Mouse (Mus musculus): Measurements from ENCODE around the gene Pptc7. TPM values are rescaled to one million over a fixed set of nuclear protein-coding genes. Genes with fewer than 3 reads are reported as not detected.
"Not testable (repeated sequence)": the region's sequence is repeated elsewhere in the genome, so short reads cannot be mapped to it uniquely, and the experiment has no call there.

Gene Pptc7
- polyA plus RNA-seq, 1 experiment, result 21.8 TPM

DNA sequence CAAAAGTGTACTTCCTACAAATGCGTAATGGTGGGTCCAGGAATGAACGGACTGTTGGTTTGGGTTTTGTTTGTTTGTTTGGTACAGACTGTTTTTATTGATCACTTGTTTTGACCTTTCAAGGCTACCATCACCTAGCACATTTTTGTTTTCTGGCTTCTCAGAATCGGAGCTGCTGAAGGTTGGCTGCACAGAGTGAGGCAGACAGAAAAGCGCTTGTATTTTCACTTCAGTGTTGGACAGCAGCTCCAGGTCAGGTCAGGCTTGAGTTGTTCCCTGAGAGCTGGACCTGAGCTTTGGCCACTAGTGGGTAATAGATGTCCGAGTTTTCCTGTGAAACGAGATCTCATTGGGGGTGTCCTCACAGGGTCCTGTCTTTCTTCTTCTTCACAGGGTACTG, 9.0 kb downstream of the Pptc7 start:
- WGBS, result 84% methylated on average over 6 of the region's 6 CpGs
- no peak for DNase-seq (ENCODE audit: low read depth, low spot score)

GRCm38 (mm10) chr5:122294219-122294735, 10.1 kb downstream of the Pptc7 start:
- DNase-seq (ENCODE audit: low read depth, low spot score), result no peak
- 85% methylated on average over 3 of the region's 3 CpGs for WGBS

GRCm38 (mm10) chr5:122295113-122295935, 11.2 kb downstream of the Pptc7 start:
- no peak for DNase-seq (ENCODE audit: low read depth, low spot score)
- WGBS, result 52% methylated on average over 14 of the region's 14 CpGs

DNA sequence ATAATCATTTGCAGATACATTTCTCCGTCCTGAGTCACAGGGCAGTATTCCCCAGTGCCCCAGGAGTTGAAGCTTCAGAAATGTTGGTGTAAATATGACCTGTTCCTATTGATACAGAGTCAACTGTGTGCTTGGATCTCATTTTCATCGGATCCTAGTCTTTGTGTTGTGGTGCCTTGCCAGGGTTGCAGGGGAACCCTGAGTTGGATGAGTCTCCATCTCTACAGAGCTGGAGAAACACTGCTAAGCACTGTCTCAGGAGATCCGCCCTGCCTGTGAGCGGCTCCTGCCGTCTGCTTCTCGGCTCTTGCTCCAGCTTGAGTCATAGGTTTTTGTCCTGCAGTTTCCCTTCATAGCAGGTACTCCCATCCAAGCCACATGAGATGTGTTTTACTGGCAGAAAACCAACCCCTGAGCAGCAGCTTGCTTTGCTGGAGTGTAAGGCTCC, 15.9 kb downstream of the Pptc7 start:
- DNase-seq (ENCODE audit: low read depth, low spot score), result no peak
- WGBS, result 75% methylated on average over 6 of the region's 6 CpGs

- DNase-seq (ENCODE audit: low read depth, low spot score), result no peak
- 43% methylated on average over 17 of the region's 17 CpGs for WGBS
Measured at GRCm38 (mm10) chr5:122302810-122303745, 18.9 kb downstream of the Pptc7 start.

GRCm38 (mm10) chr5:122303937-122304336, 19.8 kb downstream of the Pptc7 start:
- DNase-seq (ENCODE audit: low read depth, low spot score), result no peak
- WGBS, result 72% methylated on average over 7 of the region's 7 CpGs

GRCm38 (mm10) chr5:122304541-122304940, 20.4 kb downstream of the Pptc7 start:
- 72% methylated on average over 6 of the region's 6 CpGs for WGBS
- DNase-seq (ENCODE audit: low read depth, low spot score), result no peak

- DNase-seq (ENCODE audit: low read depth, low spot score), result no peak
- WGBS, result 81% methylated on average over 7 of the region's 7 CpGs
Measured at GRCm38 (mm10) chr5:122305472-122305871, 21.3 kb downstream of the Pptc7 start.

DNA sequence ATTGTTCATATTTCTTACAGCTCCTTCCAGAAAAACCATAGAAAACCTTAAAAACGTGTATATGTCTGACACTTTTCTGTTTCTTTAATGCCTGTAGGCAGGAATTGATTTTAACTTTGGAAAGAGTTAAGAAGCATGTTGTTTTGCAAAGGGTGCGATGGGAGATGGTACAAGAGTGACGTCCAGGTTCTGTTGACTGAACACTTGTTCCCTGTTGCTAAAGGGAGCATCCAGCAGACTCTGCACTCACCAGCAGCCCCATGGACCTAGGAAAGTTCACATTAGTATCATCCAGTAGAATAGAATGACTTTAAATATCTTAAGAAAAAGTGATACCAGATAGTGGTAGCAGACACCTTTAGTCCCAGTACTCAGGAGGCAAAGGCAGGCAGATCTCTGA, 22.4 kb downstream of the Pptc7 start:
- 89% methylated on average over 3 of the region's 3 CpGs for WGBS
- no peak for DNase-seq (ENCODE audit: low read depth, low spot score)

- WGBS, result 72% methylated on average over 8 of the region's 8 CpGs
- no peak for DNase-seq (ENCODE audit: low read depth, low spot score)
Measured at GRCm38 (mm10) chr5:122310699-122311098, 26.5 kb downstream of the Pptc7 start.

DNA sequence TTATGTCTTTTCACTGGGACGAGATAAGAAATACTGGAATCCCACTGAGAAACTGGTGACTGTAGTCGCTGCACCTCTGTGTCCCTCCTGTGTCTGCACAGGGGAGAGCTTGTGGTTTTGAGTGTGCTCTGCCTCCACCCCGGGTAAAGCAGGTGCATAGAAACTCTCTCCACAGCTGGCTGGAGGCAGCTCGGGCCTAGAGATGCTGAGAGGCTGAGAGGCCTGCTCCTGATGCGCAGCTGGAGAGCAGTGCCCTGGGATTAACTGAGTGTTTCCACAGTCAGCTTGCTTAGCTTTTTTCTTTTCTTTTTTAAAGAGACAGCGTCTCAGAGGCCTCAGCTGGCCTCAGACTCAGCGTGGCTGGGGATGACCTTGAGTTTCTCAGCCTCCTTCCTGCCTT, 27.5 kb downstream of the Pptc7 start:
- 64% methylated on average over 7 of the region's 7 CpGs for WGBS

GRCm38 (mm10) chr5:122312346-122312745, 28.2 kb downstream of the Pptc7 start:
- no peak for DNase-seq (ENCODE audit: low read depth, low spot score)
- 59% methylated on average over 4 of the region's 4 CpGs for WGBS

More for the DNA sequence above, 27.5 kb downstream of the Pptc7 start:
- no peak for DNase-seq (ENCODE audit: low read depth, low spot score)

GRCm38 (mm10) chr5:122312942-122313684, 28.9 kb downstream of the Pptc7 start:
- WGBS, result 87% methylated on average over 17 of the region's 17 CpGs
- DNase-seq (ENCODE audit: low read depth, low spot score), result no peak

- WGBS, result 25% methylated on average over 20 of the region's 20 CpGs
- DNase-seq (ENCODE audit: low read depth, low spot score), result peak; percentile 68
Measured at GRCm38 (mm10) chr5:122314966-122315667, 31.0 kb downstream of the Pptc7 start.

- 79% methylated on average over 11 of the region's 11 CpGs for WGBS
- DNase-seq (ENCODE audit: low read depth, low spot score), result no peak
Measured at GRCm38 (mm10) chr5:122317329-122318045, 33.3 kb downstream of the Pptc7 start.

DNA sequence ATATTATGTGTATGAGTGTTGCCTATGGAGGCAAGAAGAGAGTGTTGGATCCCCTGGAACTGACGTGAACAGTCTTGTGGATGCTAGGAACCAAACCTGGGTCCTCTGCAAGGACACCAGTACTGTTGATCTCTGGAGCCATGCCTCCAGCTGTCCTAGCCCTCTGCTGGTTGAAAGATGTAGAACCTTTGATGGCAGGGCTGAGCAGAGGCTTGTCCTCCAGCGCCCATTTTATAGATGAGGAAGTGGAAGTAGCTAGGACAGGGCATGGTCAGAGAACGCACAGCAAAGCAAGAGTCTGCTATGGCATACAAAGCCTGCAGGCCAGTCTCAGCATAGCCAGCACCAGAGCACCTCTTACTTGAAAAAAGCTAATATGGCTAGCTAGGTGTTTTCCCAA, 33.9 kb downstream of the Pptc7 start:
- peak; percentile 64 for DNase-seq (ENCODE audit: low read depth, low spot score)
- WGBS, result 49% methylated on average over 3 of the region's 3 CpGs

GRCm38 (mm10) chr5:122318976-122319375, 34.8 kb downstream of the Pptc7 start:
- DNase-seq (ENCODE audit: low read depth, low spot score), result not testable (repeated sequence)

GRCm38 (mm10) chr5:122319474-122320204, 35.5 kb downstream of the Pptc7 start:
- no peak for DNase-seq (ENCODE audit: low read depth, low spot score)

More at GRCm38 (mm10) chr5:122318976-122319375, 34.8 kb downstream of the Pptc7 start:
- 91% methylated on average over 3 of the region's 3 CpGs for WGBS

More at GRCm38 (mm10) chr5:122319474-122320204, 35.5 kb downstream of the Pptc7 start:
- WGBS, result 68% methylated on average over 14 of the region's 14 CpGs

Measured in large intestine, adult 2 months (tissue).